Mouse (Mus musculus): ENCODE measurements around the gene Zkscan17.
"Not testable (repeated sequence)": the region's sequence is repeated elsewhere in the genome, so short reads cannot be mapped to it uniquely, and the experiment has no call there.

Zkscan17 gene

GRCm38 (mm10) chr11:59526472-59527080, at the start of gene Zkscan17:
Gene Zkscan17, minus strand, starts transcription at chr11:59526751.
- DNase-seq = peak; percentile 44

- not testable (repeated sequence) for DNase-seq
These were observed 49.6 kb upstream of the Zkscan17 start, which contains the start of gene Olfr222 for GRCm38 (mm10) chr11:59576135-59576534. Gene Olfr222, minus strand, starts transcription at chr11:59576235.

- peak; percentile 40 for DNase-seq
These were observed 49.2 kb upstream of the Zkscan17 start for GRCm38 (mm10) chr11:59575726-59576125.

GRCm38 (mm10) chr11:59569306-59569705, 42.8 kb upstream of the Zkscan17 start:
- DNase-seq = peak; percentile 14

- DNase-seq = no peak
These were observed 36.3 kb upstream of the Zkscan17 start for GRCm38 (mm10) chr11:59562837-59563236.

GRCm38 (mm10) chr11:59562336-59562735, 35.8 kb upstream of the Zkscan17 start:
- DNase-seq = no peak

- DNase-seq = no peak
These were observed 34.4 kb upstream of the Zkscan17 start for GRCm38 (mm10) chr11:59560906-59561305.

GRCm38 (mm10) chr11:59554535-59554934, 28.0 kb upstream of the Zkscan17 start:
- DNase-seq = no peak

- no peak for DNase-seq
These were observed 27.6 kb upstream of the Zkscan17 start for GRCm38 (mm10) chr11:59554127-59554526.

GRCm38 (mm10) chr11:59544005-59544404, 17.5 kb upstream of the Zkscan17 start:
- DNase-seq = no peak

- no peak for DNase-seq
These were observed 16.8 kb upstream of the Zkscan17 start for GRCm38 (mm10) chr11:59543376-59543775.

- no peak for DNase-seq
These were observed 15.9 kb upstream of the Zkscan17 start for GRCm38 (mm10) chr11:59542442-59542841.

GRCm38 (mm10) chr11:59541324-59541723, 14.8 kb upstream of the Zkscan17 start, which contains the start of gene Nlrp3:
Gene Nlrp3, plus strand, starts transcription at chr11:59541568.
- no peak for DNase-seq

GRCm38 (mm10) chr11:59540123-59540522, 13.6 kb upstream of the Zkscan17 start:
- no peak for DNase-seq

- peak; percentile 73 for DNase-seq
These were observed 11.8 kb upstream of the Zkscan17 start for GRCm38 (mm10) chr11:59538387-59538786.

- DNase-seq = peak; percentile 55
These were observed 10.9 kb upstream of the Zkscan17 start for GRCm38 (mm10) chr11:59537218-59538130.

GRCm38 (mm10) chr11:59531562-59531961, 5.0 kb upstream of the Zkscan17 start:
- DNase-seq = no peak

- no peak for DNase-seq
These were observed 4.5 kb upstream of the Zkscan17 start for GRCm38 (mm10) chr11:59530870-59531535.

GRCm38 (mm10) chr11:59530221-59530620, 3.7 kb upstream of the Zkscan17 start:
- no peak for DNase-seq

- peak; percentile 87 for DNase-seq
These were observed 1.3 kb downstream of the Zkscan17 start for GRCm38 (mm10) chr11:59525237-59525636.

GRCm38 (mm10) chr11:59524150-59524549, 2.4 kb downstream of the Zkscan17 start:
- DNase-seq = peak; percentile 27

GRCm38 (mm10) chr11:59519741-59520495, 6.6 kb downstream of the Zkscan17 start:
- DNase-seq = no peak

All from kidney, postnatal 10 days (tissue).